Mouse (Mus musculus) cerebral cortex, adult 2 months (tissue): ENCODE results near the gene Myog.

Experiments used
- WGBS: fragments of 180-500 bp; shearing (Covaris S2); methylation state at CpG from one replicate; pipeline ENCODE4 v1.1.7; 2018; 5-methylcytosine and 5-hydroxymethylcytosine counted together

The Myog gene

GRCm38 (mm10) chr1:134289598-134290099 lies at the start of gene Myog:
Gene Myog (plus strand): TSS chr1:134289989.
- WGBS = 74% methylated on average over 11 of the region's 11 CpGs

GRCm38 (mm10) chr1:134240701-134241100 lies 49.1 kb upstream of the Myog start:
- 51% methylated on average over 9 of the region's 9 CpGs for WGBS

DNA sequence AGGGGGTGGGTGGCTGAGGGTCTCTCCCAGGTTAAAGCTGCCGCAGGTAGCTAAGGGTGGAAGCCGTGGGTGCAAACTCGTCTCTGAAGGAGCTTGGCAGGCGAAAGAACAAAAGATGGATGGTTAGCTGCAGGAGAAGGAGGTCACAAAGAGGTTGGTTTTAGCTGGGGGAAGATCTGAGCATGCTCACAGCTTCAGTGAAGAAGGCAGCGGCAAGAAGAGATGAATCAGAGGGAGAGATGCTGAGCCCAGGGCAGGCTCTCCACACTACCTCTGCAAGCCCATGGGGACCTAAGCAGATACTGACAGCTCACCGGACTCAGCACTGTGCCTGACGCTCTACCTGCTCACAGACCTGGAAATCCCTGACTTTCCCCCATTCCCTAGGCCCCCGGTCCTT lies 48.5 kb upstream of the Myog start:
- 69% methylated on average over 8 of the region's 8 CpGs for WGBS

- 57% methylated on average over 2 of the region's 2 CpGs for WGBS
These were observed 47.5 kb upstream of the Myog start for GRCm38 (mm10) chr1:134242286-134242685.

DNA sequence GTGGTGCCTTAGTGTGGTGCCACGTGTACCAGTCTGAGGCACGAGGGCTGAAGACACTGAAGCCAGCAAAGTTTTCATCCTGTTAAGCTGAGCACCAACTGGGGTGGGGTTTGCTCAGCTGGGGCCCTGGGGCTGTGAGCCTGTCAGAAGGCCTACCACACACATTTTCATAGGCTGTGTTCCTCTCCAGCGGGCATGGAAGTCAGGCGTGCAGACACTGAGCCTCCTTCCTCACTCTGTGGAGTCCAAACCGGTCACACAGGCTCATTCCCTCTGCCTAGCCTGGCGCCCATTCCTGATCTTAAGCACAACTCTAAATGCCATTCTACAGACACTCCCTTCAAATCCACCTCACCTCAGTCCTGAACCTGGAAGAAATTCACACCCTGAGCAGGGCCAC lies 46.3 kb upstream of the Myog start:
- 86% methylated on average over 6 of the region's 6 CpGs for WGBS

- 23% methylated on average over 35 of the region's 35 CpGs for WGBS
These were observed 45.6 kb upstream of the Myog start for GRCm38 (mm10) chr1:134243948-134244914.

GRCm38 (mm10) chr1:134245004-134245717 lies 44.6 kb upstream of the Myog start:
- WGBS = 70% methylated on average over 14 of the region's 14 CpGs

DNA sequence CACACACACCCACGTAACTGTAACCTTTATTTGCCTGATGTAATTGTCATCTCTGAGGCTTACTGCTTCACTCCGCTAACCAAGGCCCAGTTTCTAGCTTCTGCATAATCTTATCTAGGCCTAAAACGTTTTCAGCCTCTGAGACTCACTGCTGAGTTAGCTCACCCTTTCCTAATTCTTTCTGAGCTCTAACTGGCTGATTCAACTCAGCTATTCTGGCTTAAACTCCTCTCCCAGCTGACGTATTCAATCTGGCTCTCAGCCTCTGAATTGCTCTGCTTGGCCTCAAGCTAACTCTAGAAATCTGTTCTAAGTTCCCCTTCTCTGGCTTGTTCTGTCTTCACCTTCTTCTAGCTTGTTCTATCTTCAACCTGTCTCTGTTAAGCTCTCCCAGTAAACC lies 43.2 kb upstream of the Myog start:
- 44% methylated on average over 4 of the region's 4 CpGs for WGBS

DNA sequence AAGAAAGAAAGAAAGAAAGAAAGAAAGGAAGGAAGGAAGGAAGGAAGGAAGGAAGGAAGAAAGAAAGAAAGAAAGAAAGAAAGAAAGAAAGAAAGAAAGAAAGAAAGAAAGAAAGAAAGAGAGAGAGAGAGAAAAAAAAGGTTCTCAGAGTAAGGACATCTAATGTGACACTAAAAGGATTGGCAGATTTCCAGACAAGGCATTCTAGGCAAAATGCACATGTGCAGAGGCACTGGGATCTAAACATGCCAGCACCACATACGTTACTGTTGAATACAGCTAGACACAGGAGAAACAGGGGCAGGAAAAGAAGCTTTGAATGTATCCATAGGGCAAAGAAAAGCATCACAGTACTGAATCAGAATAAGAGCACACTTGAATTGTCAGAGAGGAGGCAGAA lies 40.1 kb upstream of the Myog start:
- WGBS = 80% methylated on average over 1 of the region's 1 CpGs

- WGBS = 95% methylated on average over 6 of the region's 6 CpGs
These were observed 25.4 kb upstream of the Myog start for GRCm38 (mm10) chr1:134264341-134264740.

GRCm38 (mm10) chr1:134265797-134266196 lies 24.0 kb upstream of the Myog start:
- WGBS = 50% methylated on average over 2 of the region's 2 CpGs

DNA sequence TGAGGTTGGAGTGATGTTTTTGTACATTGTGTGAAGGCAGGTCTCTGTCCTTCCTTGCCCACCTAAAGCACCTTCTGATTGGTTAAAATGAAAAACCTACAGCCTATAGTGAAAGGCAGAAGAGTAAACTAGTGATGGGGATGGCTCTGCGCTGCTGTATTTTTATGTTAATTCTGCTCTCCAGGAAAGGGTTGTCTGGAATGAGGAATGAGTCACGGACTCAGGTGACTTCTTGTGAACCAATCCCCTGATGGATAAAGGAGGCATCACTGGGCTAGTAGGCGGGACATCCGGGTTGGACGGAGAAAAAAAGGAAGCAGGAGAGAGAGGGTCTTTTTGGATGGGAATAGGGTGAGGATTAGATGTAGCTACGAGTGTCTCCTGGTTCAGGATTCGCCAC lies 19.8 kb upstream of the Myog start:
- 86% methylated on average over 7 of the region's 7 CpGs for WGBS

GRCm38 (mm10) chr1:134272754-134273250 lies 17.0 kb upstream of the Myog start:
- 66% methylated on average over 5 of the region's 5 CpGs for WGBS

- 21% methylated on average over 9 of the region's 9 CpGs for WGBS
These were observed 16.0 kb upstream of the Myog start for GRCm38 (mm10) chr1:134273493-134274395.

- 60% methylated on average over 7 of the region's 7 CpGs for WGBS
These were observed 15.3 kb upstream of the Myog start for GRCm38 (mm10) chr1:134274483-134274920.

DNA sequence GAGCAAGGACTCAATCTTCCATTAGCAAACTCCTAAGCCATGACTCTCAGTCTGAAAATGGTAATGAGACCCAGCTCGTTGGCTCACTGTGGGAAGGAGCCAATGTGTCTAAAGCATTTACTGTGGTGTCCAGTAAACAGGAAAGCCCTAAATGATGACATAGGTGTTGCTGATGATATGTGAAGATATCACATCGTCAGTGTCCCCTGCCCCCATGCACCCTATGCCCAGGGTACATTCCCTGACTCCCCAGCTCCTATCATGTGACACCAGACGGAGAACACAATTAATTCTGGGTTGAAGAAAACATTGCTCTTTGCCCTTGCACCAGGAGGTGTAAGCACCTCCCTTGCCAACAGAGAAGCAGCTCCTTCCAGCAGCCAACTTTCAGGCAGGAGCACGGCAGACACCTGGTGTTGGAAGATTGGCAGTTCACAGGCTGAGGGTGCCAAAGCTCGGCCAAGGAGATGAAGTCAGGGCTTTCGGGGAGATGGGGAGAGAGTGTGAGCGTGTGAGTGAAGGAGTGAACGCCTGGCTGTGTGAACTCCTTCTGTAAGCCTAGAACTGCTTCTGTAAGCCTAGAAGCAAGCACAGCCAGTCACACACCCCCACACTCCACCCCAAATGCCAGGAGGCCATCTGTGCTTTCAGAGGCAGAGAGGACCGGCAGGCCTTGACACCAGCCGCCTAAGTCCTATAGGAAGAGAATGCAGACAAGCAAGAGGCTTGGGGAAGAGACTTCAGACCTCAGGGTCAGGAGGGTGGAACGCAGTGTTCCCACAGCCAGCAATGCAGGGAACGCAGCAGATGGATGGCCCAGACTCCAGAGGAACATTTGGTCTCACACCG lies 13.9 kb upstream of the Myog start:
- 57% methylated on average over 13 of the region's 13 CpGs for WGBS

GRCm38 (mm10) chr1:134276823-134277222 lies 13.0 kb upstream of the Myog start:
- WGBS = 89% methylated on average over 7 of the region's 7 CpGs

DNA sequence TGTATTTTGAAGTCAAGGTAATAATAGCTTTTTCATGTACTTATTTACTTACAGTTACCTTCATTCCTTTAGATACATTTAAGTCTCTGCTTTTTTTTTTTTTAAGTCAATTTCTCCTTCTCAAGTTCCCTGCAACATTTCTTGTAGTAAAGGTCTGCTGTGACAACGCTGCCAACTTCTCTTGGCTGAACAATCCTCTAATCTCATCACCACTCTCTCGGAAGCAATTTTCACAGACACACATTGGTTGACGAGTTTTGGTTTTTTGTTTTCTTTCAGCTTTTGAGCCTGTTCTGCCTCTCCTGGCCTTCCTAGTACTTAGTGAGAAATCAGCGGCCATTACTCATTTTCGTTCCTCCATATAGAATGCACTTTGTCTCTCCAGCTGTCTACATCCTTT lies 9.6 kb upstream of the Myog start:
- WGBS = 66% methylated on average over 5 of the region's 5 CpGs

DNA sequence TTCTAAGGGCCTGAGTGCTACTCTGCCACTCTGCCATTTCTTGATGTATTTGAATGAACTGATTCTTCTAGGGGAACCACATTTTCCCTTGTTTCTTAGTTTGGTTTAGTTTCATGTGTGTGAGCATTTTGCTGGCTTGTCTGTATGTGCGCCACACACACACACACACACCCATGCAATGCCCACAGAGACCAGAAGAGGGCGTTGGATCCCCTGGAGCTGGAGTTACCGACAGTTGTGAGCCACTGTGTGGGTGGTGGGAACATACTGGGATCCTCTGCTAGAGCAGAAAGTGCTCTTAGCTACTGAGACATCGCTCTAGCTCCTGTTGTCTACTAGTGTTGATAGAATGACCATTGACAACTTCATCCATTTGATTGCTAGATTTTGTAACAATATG lies 8.2 kb upstream of the Myog start:
- WGBS = 67% methylated on average over 4 of the region's 4 CpGs

DNA sequence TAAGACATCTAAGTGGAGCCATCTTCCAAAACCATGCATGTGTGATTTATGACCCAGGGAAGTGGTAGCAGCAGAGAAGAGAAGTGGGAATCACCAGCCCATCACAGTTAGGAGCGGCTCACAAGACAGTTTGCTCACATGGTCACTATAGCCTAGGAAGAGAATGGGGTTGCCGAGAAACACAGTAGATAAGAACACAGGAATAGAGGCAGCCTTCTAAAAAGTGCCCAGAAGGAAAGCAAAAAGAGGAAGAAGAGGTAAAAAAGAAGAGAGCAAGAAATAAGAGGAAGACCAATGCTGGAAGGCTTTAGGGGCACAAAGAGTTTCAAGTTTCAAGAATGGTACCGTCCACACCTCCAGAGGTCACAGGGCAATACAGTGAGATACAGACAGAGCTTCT lies 7.4 kb upstream of the Myog start:
- 88% methylated on average over 3 of the region's 3 CpGs for WGBS
